Mouse (Mus musculus): ENCODE results near the gene Prkcz.
"Not testable (repeated sequence)": the region's sequence is repeated elsewhere in the genome, so short reads cannot be mapped to it uniquely, and the experiment has no call there.

Prkcz gene

DNA sequence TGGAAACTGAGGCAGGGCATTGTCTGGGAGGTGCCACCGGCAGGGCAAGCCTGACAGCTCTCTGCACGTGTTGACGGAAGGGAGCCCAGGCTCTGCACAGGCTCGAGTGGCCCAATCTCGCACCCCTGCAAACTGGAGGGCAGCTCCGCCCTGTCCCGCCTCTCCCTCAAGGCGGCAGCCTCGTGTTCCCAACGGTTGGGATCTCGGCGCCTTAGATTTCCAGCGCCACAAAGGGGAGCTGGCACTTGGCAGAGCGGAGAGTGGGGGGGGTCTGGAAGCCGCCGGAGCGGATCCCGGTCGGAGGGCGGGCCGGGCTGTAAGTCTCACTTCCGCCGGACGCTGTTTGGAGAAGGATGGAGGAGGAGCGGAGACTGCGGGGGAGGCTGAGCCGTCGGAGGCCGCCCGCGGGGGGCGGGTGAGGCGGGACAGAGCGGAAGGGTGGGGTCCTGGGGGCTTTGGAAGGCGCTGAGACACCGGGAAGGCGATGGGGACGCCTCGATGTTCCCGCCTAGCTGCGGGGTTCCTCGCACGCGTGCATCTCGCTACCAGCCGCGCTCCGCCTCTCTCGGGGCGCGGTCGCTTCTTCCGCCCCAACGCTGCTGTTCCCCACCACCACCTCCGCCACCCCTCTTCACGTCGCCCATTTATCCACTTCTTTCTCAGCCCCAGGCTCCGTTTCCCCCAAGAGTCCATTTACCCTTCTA lies 111.4 kb downstream of the Prkcz start, which contains the start of gene Faap20:
Gene Faap20, plus strand, starts transcription at position 155 of the 704 bp plus-strand sequence.
- intact Hi-C loops (cut with DNase I): loop anchor here (1.0 kb wide), 1 partner anchor 154 kb away; no protein-coding TSS in a partner anchor

DNA sequence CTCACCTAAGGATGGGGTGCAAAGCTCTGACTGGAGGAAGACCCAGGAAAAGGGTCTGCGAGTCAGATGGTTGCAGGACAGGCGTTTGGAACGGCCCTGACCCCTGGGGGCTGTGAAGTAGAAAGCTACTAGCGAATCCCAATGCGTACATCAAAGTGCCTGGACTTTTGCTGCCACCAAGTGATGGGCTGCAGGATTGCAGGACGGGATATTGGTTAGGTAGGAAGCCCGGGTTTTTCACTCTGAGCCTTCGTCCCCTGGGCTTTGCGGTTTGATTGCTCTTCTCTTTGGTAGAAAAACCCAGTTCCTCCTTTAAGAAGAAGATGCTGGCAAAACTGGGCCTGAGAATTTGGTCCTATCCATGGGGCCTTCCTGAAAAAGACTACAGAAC lies 111.9 kb downstream of the Prkcz start:
- intact Hi-C loops (cut with DNase I): loop anchor here (1.0 kb wide), 1 partner anchor 154 kb away; no protein-coding TSS in a partner anchor

DNA sequence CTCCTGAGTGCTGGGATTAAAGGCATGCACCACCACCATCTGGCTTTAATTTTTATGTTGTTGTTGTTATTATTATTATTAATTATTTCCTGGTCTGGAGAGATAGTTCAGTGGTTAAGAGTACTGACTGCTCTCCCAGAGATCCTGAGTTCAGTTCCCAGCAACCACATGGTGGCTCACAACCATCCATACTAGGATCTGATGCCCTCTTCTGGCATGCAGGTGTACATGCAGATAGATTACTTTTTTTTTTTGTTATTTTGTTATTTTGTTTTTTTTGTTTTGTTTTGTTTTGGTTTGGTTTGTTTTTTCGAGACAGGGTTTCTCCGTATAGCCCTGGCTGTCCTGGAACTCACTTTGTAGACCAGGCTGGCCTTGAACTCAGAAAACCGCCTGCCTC lies 113.1 kb downstream of the Prkcz start:
- intact Hi-C loops (cut with DNase I): not testable (repeated sequence)

DNA sequence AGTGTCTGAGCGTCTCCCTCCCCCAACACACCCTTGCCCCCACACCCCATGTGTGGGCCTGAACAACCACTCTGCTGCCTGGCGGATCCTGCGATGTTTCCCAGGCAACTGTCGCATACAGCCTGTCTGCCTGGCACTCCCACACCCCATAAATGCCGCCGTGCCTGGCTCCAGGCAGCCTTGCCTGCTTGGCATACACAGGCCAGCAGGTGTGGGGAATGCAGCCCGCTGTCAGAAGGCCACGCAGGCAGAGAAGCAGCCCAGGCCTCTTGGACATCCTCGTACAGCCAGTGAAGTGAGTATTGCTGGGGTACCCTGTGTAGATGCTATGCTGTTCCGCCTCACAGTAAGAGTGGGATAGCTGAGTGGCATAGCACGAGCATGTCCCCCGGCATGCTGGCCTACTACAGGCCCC lies 114.5 kb downstream of the Prkcz start:
- intact Hi-C loops (cut with DNase I): no loop called here

DNA sequence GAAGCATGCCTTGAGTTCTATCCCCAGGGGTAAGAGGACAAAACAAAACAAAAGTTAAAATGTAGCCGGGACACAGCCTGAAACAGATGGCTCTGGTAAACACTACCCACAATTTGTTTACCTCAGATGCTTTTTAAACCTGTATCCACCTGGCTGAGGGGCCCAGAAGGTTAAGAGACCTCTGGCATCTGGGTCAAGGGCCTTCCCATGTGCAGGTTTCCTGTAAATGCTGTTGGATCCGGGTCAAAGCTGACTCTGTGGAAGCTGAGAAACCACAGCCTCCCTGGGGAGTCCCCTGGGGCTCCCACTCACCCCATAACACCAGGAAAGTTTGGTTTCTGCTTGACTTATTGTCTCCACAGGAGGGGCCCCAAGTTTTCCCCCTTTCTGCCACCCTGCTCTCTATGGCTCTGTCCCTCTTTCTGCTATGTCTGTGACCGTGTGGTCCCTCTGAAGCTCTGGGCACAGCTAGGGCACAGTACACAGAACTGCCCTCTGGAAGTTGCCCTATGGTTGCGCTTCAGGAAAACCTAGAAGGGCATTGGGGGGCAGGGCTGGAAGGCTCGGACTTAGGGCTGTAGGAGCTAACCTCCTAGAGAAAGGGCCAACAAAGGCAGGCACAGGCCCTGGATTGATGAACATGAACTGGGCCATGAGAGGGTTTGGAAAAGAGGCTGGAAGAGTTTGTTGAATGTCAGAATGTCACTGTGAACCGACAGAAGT lies 115.2 kb downstream of the Prkcz start:
- intact Hi-C loops (cut with DNase I): no loop called here

DNA sequence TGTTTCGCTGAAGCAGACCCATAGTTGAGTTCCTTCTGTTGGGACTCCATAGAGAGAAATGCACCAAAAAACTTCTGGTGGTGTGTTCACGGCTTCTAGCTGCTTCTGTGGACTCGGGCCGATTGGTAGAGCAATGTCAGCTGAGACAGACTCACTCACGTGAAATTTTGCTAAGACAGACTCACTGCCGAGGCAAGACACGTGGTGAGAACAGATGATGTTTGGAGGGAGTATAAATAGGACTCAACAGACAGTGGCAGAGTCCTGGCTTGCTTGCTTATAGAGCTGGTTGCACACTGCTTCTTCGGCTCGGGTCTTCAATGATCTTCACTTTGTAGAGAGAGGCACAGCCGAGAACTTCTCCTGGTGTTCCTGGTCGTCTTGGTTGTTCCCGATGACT lies 117.9 kb downstream of the Prkcz start:
- intact Hi-C loops (cut with DNase I): no loop called here

DNA sequence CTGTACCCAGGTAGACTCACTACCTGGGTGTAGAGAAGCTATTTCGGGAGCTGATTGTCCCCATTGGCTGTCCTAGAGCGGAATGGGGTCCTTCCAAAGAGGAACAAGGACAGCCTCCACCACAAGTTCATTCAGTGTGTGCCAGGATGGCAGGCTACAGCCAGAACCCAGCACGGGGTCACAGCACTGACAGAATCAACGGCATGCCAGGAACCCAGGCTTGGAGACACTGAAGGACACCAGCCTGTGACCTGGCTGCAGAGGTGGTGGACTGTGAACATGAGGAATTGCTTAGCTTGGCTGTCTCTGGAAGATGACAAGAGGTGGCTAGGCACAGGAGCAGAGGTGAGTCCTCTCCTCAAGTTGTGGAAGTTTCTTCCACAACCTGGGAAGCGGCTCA lies 118.9 kb downstream of the Prkcz start:
- intact Hi-C loops (cut with DNase I): no loop called here

DNA sequence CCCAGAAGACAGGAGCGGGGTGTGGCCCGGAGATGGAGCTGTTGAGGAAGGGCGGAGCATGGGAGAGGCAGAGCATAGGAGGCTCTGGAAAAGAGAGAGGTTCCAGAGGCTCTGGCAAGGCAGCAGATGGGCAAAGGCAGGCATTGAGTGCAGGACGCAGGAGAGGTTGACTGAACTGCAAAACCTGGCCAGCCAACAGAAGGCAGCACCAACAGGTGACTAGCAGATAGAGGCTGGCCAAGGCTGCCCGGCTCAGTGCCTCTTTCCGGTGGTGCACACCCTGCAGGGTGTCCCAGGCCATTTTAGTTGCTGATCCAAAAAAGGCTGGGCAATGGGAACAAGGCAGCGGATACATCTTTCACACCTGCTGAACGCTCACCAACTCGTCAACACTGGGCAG lies 119.4 kb downstream of the Prkcz start:
- intact Hi-C loops (cut with DNase I): no loop called here

DNA sequence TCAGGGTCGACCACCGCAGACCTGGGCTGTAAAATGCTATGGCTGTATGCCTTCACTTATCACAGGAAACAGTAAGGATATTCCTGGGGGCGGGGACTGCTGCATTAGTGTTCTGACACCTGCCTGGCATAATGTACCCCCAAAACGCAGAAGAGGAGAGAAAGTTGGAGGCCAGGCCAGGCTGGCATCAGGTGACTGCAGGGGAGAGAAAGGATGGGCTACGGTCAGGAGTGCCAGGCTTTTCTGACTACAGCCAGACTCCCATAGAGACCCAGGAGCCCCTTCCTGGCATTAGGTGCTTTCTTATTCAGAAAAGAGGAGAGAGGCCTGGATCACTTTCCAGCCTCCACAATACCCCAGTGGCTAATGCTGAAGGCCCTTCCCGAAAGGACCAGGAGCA lies 121.7 kb downstream of the Prkcz start:
- intact Hi-C loops (cut with DNase I): no loop called here

DNA sequence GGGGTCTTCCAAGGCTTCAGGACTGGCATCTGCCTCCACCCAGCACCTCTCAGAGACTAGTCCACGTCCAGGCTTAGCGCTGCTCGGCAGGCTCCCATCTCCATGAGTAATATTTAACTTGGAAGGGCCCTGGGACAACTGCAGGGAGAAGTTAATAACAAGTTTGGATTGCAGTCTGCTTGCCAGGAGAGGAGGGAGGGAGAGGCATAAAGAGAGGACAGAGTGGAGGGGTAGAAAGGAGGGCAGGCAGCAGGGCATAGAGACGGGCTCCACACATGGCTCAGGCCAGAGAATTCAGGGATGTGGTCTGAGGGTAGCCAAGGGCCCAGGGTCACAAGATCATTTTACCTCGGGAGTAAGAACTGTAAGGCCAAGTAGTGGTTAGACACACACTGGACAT lies 122.9 kb downstream of the Prkcz start:
- intact Hi-C loops (cut with DNase I): no loop called here

DNA sequence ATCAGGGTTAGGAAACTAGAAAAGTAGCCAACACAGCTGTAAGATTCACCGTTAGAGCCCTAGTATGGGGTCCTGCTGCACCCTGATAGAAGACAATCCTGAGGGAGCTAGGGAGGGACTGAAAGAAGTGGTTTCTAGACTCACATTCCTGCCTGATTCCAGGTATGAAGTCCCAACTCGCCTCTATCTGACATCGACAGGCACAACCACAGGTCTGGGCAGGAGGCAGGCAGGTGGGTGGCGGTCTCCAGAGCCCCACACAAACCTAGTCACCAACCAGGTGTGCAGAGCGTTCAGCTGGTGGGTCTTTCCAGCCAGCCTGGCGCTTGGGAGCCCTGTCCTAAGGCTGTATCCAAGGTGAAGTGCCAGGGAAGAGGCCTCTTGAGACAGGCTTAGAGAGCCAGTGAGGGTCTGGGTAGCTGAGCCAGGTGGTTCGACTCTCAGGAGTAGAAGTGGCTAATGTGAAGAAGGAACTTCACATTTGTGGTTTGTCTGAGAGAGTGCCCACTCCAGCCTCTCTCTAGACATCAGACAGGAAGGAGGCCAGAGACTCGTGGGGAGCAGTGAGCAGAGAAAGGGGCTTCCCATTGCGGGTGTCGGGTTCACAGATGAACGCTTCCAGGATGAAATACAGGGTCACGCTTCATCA lies 124.3 kb downstream of the Prkcz start:
- intact Hi-C loops (cut with DNase I): no loop called here

DNA sequence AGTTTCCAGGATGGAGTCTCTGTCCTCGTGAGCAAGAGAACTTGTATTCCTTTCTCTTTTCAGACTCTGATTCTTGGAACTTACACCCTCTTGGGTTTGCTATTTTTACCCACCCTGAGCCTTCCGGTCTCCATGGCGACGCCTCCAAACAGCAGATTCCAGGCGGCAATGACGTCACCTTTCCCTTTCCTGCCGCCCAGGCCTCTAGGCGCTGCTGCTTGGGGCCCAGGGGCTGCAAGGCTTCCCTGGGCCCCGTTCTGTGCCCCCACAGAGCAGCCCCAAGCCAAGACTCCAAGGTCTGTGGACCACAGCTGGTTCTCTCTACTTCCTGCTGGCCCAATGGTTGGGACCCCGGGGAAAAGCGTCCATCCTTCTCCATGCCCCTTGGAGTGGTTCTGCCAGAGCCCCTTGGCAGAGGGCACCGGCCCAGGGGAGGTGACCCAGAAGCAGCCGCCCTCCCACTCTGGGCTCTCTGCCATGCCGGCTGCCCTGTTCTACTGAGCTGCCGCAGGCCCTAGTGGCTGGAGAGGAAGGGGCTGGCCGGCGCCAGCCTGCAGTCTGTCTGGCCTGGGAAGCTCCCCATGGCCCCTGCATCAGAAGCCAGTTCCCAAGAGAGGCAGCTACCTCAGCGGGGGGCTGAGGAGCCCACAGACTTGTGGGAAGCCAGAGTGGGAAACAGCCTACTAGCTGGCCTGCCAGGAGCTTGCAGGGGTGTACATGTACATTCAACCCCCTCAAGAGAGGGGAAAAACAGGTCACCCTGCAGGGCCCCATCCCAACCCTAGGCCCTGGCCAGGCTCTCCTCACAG lies 125.6 kb downstream of the Prkcz start:
- intact Hi-C loops (cut with DNase I): no loop called here

DNA sequence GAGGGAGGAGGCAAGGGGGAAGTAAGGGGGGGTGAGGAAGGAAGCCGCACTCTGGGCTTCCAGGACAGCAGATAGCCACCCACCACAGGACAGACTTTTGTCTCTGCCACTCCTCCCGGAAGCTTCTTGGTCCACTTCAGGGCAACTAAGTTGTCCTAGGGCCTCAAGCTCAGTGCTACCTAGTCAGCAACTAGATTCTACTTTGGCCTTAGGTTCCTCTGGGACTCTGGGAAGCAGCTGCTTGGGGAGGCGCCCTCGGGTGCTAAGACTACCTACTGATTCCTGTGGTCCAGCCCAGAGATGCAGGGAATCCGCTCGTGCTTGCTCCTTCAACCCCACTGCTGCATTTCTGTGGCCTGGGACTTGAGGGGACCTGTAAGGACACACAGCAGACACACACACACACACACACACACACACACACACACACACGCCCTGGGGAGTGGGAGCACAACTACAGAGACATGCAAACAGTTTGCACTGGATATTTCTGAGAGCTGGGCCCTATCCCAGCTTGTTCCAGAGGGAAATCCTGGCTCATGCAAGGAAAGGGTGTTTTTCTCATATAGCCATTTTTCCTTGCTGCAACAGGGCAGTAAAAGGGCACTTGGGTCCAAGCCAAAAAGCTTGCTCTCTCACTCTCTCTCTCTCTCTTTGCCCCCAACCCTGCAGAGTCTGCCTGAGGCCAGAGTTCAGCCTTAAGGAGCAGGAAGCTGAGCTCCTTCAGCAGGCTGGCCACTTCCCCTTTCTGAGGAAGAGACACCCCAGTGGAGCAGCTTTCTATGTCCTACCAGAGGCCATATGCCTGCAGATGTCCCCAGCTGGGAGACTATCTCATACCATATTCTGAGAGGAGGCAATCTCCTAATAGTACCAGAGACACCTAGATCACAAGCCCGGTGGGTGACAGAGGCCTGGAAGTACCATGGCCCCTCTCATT lies 126.5 kb downstream of the Prkcz start:
- intact Hi-C loops (cut with DNase I): no loop called here

DNA sequence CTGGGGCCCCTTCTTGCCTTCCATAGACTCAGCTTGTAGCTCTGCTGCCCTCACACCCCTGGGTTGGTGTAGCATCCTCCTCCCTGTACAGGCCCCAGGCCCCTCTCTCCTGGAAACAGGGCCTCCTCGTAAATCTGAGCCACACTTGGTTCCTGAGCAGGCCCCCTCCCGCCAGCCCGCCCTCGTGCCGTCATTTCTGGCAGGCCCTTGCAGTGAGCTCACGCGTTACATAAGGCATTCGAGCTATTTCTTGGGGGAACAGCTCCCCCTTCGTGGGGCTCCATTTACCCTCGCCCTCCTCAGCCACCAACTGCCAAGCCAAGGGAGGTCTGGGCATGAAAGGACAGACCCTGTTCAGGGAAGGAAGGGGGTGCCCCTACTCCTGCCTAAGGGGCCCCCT lies 127.3 kb downstream of the Prkcz start:
- intact Hi-C loops (cut with DNase I): no loop called here

DNA sequence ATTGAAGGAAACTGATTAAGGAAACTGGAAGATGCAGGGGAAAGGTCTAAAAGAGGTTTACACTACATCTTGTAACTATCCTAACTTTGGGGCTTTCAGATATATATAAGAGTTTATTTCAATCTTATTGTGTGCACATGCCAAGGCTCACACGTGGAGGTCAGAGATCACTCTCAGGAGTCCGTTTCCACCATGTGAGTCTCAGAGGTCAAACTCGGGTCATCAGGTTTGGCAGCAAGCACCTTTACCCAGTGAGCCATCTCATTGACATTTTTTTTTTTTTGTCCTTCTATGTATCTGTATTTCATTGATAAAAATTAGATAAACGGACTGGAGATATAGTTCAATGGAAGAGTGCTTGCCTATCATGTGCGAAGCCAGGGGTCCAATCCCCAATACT lies 132.7 kb downstream of the Prkcz start:
- intact Hi-C loops (cut with DNase I): no loop called here

DNA sequence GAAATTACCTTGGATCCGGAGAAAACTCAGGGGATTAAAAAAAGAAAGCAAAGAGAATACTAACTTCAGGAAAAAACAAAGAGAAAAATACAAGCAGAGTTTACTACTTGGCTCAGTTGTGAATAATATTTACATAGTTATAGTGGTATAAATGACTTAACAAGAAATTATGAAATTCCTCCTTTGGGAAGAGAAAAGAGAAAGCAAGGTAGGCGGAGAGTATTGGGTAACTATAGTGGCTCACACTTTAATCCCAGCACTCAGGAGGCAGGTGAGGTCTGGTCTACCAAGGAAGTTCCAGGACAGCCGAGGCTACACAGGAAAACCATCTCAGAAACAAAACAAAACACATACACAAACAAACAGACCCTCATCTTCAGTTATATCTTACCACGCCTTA lies 133.2 kb downstream of the Prkcz start:
- intact Hi-C loops (cut with DNase I): no loop called here

DNA sequence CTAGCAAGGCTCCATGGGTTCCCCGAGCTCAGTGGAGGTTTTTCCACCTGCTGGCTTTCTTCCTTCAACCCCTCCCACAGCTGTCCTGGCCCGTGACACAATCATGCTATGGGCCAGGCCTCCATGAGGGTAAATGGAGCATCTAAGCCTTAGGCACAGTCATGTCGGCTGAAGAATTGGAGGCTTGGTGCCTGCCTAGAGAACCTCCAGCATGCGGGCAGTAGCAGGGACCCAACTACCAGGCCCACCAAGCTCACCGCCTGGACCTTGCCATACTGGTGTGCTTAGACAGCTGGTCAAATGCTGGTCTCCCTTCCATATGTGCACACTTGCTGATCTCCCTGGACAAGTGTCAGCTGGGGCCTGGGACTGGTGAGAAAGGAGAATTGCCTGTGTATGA lies 135.2 kb downstream of the Prkcz start:
- intact Hi-C loops (cut with DNase I): no loop called here

DNA sequence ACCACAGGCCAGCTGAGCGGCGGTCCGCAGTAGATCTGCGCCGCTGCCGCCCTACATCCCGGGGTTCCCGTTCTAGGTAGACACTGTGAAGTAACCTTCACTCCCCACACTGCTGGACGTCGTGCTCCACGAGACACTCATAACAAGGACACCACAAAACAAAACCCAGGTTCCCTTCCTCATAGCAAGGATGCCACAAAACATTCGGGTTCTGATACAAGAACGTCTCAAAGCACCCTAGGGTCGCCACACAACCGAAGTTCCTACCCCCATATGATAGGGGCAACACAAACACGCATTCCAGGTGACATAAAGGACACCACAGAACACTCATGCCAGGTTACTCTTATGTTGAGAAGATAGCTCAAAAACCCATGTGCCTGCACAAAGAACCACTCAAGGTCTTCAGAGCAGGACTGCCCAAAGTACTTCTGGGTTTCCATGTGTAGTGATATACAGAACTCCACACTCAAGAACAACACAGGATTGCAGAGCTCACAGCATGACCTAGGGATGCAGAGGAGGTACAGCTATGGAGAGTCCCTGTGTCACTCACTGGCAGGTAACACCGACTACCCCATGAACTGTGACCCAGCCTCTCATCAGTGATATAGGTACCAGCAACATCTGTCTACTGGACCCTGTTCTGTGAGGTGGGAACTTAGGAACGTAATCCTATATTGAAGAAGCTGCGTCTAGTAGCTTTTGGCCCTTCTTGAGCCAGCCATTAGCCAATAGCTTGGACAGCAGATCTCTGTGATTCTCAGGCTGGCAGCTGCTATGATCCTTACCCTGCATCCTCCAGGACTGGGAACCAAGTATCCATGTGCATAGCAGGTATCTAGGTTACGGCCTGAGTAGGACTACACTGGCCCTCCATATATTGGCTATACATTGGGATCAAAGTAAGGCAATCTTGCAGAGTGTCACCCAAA lies 137.3 kb downstream of the Prkcz start:
- intact Hi-C loops (cut with DNase I): loop anchor here (5.0 kb wide), 1 partner anchor 37 kb away; no protein-coding TSS in a partner anchor

All from adrenal gland (tissue).